Mouse (Mus musculus) right cerebral cortex, postnatal 36 days (tissue): ENCODE measurements around the gene Tfap2c.

ENCODE experiments used
- DNase-seq, 2 experiments: peaks; one replicate each; pipeline ENCODE4 v3.0.0; 2022; ENCODE audit warnings: low spot score in 2 of 2, mixed read lengths in 1 of 2

Gene Tfap2c

GRCm38 (mm10) chr2:172549371-172550155 lies at the start of gene Tfap2c:
Tfap2c (plus strand) TSS chr2:172549593.
- no peak for DNase-seq

DNA sequence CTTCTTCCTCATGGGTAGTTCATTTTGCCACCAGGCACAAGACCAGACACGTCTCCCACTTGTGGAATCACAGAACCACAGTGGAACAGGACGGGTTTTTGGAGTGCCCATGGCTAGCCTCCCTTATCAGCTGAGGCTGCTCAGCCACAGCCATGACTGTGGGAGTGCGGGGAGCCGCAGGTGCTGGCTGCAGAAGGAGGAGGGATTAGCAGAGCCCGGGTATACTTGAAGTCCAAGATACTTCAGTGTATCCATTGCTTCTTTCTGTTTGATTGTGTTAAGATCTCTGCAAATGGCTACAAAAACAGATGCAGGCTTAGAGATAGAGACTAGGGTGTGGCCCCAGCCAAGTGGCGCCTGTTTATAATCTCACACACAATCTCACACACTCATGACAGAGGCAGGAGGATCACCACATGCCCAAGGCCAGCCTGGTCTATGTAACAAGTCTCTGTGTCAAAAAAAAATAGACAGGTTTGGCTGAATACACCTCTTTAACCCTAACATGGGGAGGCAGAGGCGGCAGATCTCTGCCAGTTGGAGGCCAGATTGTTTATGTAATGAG lies 48.6 kb upstream of the Tfap2c start:
- DNase-seq, result no peak

- no peak for DNase-seq
Observed at GRCm38 (mm10) chr2:172501341-172501740, 48.1 kb upstream of the Tfap2c start.

GRCm38 (mm10) chr2:172502168-172502567 lies 47.2 kb upstream of the Tfap2c start:
- no peak for DNase-seq

GRCm38 (mm10) chr2:172506121-172506520 lies 43.3 kb upstream of the Tfap2c start:
- no peak for DNase-seq

GRCm38 (mm10) chr2:172510056-172510712 lies 39.2 kb upstream of the Tfap2c start:
- DNase-seq, result no peak

- DNase-seq, result no peak
Observed at GRCm38 (mm10) chr2:172510899-172511298, 38.5 kb upstream of the Tfap2c start.

- DNase-seq, result no peak
Observed at GRCm38 (mm10) chr2:172516407-172516992, 32.9 kb upstream of the Tfap2c start.

- DNase-seq, result no peak
Observed at GRCm38 (mm10) chr2:172520616-172521371, 28.6 kb upstream of the Tfap2c start.

DNA sequence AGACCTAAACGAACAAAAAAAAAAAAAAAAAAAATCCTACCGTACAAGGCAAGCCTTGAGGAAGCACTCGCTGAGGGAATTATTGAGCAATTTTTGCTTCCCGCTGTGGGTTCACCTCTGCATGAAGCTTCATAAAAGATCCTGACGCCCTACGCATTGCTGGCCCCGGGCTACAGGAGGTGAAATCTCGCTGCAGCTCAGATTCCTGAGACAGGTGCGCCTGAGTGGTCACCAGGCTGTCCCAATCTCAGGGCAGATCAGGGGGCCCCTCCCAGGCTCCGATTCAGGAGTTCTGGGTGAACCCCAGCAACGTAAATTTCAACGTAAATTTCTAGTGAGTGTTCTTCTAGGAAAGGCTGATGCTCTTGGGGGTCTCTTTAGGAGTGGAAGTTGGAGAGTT lies 26.9 kb upstream of the Tfap2c start:
- DNase-seq, result no peak

- no peak for DNase-seq
Observed at GRCm38 (mm10) chr2:172527175-172527574, 22.2 kb upstream of the Tfap2c start.

- no peak for DNase-seq
Observed at GRCm38 (mm10) chr2:172543987-172544386, 5.4 kb upstream of the Tfap2c start.

GRCm38 (mm10) chr2:172544601-172545127 lies 4.7 kb upstream of the Tfap2c start:
- no peak for DNase-seq

DNA sequence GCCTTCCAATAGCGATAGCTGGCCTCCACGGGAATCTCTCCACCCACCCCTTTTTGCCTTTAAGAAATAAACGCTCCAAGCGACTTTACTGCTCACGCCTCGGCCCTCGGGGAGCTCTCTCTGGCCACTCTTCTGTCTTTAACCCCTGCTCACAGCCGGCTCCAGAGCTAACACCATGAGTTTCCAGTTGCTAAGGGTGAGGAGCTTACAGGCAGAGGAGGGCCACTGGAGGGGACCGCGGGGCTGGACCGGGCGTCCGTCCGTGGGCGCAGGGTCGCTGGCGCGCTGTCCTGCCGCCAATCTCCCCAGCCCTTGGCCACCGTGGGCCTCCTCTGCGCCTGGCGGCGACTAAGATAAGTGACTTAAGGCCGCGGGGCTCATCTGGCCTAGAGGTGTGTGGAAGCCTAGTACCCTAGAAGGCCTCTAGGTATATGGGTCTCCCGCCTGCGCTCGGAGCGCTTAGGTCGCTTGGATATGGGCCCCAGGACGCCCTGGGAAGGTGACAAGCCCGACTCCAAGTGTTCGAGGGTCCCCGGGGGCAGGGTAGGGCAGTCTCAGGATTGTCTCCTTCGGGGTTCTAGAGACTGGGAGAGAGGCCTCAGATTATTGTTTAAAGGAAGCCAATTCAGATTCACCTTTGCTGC lies 3.7 kb upstream of the Tfap2c start:
- DNase-seq, result no peak

- no peak for DNase-seq
Observed at GRCm38 (mm10) chr2:172546551-172546950, 2.8 kb upstream of the Tfap2c start.

- DNase-seq, result no peak
Observed at GRCm38 (mm10) chr2:172547116-172547515, 2.3 kb upstream of the Tfap2c start.

DNA sequence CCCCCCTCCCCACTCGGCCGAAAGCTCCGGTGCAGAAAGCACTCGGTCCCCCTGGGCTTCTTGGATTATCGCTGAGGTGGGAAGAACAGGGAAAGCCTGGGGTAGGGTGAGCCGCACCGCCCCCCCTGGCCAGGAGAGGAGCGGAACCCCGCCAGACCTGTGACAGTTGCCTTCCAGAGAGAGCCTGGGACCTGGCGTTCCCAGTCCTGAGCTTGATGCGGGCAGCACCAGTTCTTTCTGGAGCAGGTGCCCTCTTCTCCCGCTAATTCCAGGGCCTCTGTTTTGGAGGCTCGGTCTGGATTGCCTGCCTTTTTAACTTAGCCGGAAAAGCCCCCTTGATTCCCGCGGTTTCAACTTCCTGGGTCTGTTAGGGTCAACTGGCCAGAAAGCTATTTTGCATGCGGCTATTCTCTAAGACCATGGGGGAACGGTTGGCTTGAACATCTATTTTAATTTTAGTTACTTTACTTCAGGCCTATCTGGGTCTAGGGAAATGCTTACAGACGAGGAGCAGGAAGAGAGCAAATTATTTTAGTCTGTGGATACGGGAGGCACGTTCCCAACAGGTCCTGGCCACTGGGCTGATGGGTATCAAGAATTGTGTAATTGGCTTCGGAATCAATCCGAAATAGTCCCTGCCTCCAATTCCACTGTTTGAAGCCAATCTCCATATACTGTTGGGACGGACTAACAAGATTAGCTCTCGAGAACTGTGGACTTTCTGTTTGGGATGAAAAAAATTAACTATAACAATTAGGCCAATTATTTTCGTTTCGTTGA lies 1.4 kb upstream of the Tfap2c start:
- no peak for DNase-seq

DNA sequence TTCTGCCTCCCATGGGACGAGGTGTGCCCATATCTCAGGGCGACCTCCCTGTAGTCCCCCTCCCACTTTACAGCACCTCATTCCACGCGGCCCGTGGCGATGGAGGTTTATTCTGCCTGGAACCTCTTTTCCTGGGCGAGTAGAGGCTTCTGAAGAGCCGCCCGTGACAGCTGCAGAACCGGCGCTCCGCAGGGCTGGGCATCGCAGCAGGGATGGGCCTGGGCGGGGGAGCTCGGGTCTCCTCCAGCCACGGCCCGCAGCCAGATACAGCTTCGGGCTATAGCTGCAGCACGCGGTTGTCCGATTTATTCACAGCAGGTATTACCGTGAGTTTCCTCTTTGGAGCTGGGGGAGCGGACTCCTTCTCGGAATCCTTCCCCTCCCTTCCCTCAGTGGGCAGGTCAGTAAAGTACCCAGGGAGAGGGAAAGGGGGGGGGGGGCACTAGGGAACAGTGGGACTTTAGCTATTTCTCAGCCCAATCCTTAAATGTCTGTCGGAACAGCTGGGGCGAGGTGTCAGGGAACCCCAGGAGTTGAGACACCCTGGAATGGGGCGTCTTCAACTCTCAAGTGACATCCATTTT lies 629 bp upstream of the Tfap2c start:
- no peak for DNase-seq

GRCm38 (mm10) chr2:172550364-172551080 lies 1.1 kb downstream of the Tfap2c start:
- DNase-seq, result no peak
